Mouse (Mus musculus) granulocyte monocyte progenitor cell, adult 5-6 weeks (primary cell): ENCODE measurements at regions not wholly inside any gene's neighbourhood (a gene's known extent, or its start where the extent isn't known, plus 50 kb on each side); places are given as distances from the start of the nearest gene placed in this dataset.
A peak's percentile ranks its signal among the peaks of the same experiment; 100 is the strongest.

Source experiments
- ATAC-seq: replicated peaks from 2 replicates; pipeline ENCODE4 v1.8.0; 2016; ENCODE audit warnings: mild to moderate bottlenecking, moderate TSS enrichment, inconsistent platforms; ENCODE audit not compliant: poor library complexity, severe bottlenecking

DNA sequence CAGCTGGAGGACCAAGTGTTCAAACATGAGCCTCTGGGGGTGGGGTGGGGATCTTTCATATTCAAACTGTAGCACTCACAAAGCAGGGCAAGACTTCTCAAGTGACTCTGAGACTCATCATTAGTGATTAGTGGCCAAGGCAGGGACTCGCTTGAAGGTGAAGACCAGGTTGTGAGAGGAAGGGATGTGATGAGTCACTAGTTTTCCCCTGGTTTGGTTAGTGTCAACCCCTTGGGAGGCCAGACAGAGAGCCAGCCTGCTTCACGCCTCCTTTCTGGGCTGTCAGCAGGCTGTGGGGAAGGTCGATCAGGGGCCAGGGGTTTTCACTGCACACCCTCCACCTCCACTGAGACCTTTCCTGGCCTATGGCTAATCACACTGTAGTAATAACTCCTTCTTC lies 65.2 kb downstream of the Slc30a10 start:
- ATAC-seq = no peak

DNA sequence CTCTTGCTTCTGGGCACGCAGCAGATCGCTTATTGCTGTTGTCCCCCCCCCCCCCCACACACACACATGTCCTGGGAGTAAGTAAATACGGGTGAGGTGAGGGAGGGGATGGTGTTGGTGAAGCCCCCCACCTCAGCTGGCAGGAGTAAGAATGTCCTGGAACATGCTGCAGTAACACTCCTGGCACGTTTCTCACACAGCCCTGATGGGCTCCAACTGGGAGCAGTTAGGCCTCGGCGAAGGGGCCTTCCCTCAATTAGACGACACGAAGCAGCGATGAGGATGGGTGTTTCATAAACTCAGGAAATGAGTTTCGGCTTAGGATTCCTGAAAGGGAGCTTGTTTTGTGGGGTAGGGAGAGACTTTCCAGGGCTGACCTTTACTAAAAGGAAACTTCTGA lies 69.4 kb downstream of the Slc30a10 start:
- no peak for ATAC-seq

GRCm38 (mm10) chr1:185533471-185533870 lies 78.8 kb downstream of the Slc30a10 start:
- ATAC-seq = no peak

- no peak for ATAC-seq
These were observed 79.5 kb downstream of the Slc30a10 start for GRCm38 (mm10) chr1:185534129-185534528.

DNA sequence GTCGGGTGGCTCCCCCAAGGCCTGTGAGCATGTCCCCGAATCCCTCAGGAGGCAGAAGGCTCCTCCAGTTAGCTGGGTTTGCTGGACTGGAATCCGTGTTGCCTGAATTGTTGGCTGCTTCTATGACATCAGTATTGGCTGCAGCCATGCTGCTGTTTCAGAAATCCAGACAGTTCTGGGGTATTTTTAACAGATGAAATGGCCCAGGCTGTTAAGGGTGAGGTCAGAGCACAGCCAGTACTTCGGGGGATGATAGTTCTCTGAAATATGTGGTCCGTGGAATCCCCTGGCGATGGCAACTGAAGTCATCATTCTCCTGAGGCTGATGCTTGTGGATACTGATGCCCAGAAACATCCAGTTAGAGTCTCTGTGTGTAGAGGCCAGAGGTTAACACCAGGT lies 80.7 kb downstream of the Slc30a10 start:
- no peak for ATAC-seq

DNA sequence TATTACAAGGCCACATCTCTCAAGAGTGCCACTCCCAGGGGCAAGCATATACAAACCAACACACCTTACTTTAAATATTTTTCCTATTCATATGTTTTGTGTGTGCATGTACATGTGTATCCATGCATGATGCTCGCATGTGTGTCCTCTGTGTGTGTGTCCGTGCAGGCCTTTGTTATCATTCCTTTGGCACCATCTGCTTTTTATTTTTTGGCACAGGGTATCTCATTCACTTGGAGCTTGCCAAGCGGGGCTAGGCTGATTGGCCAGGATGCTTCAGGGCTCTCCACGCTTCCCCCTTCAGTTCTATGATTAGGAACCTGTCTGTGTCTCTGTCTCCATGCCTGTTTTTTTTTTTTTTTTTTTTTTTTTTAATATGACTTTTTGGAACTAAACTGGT lies 82.6 kb downstream of the Slc30a10 start:
- ATAC-seq = no peak

- no peak for ATAC-seq
These were observed 84.8 kb downstream of the Slc30a10 start for GRCm38 (mm10) chr1:185539458-185539857.

DNA sequence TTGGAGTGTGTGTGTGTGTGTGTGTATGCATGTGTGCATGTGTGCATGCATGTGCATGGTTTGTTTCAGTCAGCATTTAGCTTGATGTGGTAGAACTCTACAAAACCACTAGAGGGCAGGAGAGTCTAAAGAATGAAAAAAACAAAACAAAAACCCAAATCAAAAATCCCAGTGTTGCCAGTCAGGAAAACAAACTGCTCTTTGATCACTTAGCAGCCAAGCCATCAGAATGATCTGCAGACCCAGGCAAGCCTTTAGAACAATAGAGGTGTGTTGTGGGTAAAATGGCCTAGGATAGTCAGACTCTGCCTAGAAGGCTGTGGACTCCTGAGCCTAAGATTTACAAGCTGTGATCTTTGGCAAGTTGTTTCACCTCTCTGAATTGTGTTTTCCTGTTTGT lies 91.7 kb downstream of the Slc30a10 start:
- ATAC-seq = peak; percentile 27; the same call in 1 of the 2 replicates

GRCm38 (mm10) chr1:185572761-185573530 lies 118.3 kb downstream of the Slc30a10 start:
- ATAC-seq = no peak

DNA sequence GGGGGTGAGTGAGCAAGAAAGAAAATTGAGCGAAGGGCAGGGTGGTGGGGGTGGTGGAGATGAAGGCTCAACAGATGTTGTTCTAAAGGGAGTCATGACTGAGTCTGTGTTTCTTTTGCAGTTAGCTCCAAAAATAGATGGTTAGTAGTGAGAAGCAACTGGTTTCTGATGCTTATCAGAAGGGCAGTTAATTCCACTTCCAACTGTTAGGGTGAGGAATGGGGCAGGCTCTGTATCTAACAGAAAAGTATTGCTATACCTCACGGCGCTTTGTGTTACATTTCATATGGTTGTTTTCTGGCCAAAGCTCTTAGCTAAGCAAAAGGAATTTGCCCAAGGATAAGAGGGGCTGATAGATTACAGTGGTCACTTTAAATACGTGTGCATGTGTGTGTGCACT lies 120.3 kb downstream of the Slc30a10 start:
- ATAC-seq = no peak

- ATAC-seq = no peak
These were observed 125.2 kb downstream of the Slc30a10 start for GRCm38 (mm10) chr1:185579824-185580223.

- no peak for ATAC-seq
These were observed 130.7 kb downstream of the Slc30a10 start for GRCm38 (mm10) chr1:185585191-185585870.

- ATAC-seq = no peak
These were observed 133.2 kb downstream of the Slc30a10 start for GRCm38 (mm10) chr1:185587671-185588347.

GRCm38 (mm10) chr1:185588348-185588719 lies 133.7 kb downstream of the Slc30a10 start:
- ATAC-seq = no peak

- ATAC-seq = no peak
These were observed 142.2 kb downstream of the Slc30a10 start for GRCm38 (mm10) chr1:185596815-185597214.

GRCm38 (mm10) chr1:185598514-185598913 lies 143.9 kb downstream of the Slc30a10 start:
- ATAC-seq = no peak

DNA sequence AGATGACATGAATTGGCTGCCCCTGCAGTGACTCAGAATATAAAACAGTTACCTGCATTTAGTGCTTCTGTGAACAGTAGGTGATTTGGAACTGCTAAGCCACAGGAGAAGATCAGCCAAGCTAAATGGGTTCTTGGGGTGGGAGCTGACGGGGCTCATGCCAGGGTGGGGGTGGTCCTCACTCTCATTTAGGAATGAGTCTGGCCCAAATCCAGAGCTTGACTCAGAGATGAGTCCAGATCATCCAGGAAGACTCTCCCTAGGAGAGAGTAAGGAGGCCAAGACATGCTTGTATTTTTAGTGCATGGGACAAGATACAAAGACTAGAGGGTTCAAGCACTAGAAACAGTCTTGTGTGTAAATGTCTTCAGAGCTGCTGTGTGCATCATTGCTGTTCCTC lies 146.5 kb downstream of the Slc30a10 start:
- ATAC-seq = no peak

DNA sequence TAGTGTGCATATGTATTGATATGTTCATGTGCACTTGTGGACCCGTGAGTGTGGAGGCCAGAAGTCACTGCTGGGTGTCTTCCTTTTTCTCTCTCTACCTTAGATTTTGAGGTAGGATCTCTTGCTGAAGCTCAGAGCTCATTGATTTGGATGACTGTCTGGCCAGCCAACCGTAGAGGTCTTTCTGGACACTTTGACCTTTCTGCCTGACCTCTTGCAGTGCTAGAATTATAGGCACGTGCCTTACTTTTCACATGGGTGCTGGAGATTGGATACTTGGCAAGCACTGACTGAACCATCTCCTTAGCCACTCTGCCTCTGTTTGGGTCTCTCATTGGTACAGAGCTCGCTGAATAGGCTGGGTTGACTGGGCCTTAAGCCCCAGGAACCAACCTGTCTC lies 151.3 kb downstream of the Slc30a10 start:
- no peak for ATAC-seq

DNA sequence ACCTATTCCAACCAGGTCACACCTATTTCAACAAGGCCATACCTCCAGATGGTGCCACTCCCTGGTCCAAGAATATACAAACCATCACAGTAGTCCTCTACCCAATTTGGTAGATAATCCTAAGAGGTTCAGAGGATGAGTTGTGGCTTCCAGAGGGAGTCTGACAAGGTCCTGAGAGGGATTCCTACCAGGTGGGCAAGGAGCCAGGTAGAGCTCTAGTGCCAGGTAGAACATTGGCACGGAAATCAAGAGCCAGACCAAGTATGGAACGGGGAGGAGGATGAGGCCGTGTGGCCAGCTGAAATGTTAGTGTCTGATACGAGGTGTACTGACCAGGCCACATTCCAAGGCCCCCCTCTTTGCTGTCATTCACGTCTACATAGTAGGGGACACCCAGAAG lies 153.0 kb downstream of the Slc30a10 start:
- ATAC-seq = no peak

DNA sequence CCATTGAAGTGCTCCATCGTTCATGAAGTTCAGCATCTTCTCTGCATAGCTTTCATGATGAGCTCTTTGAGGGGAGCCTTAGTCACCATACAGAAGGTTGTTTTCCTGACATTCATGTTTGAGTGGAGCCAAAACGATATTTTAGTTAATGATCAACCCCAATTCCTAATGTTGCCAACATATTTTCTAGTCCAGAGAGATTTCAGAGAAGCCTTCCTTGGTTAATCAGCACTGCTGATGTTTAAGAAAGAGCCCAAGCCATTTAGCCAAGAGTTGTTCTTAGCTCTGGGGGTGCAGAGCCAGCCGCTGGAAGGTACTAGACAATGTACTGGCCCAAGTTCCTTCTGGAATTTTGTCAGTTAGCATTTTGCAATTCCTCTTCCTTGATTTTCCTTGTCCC lies 153.8 kb downstream of the Slc30a10 start:
- ATAC-seq = no peak

DNA sequence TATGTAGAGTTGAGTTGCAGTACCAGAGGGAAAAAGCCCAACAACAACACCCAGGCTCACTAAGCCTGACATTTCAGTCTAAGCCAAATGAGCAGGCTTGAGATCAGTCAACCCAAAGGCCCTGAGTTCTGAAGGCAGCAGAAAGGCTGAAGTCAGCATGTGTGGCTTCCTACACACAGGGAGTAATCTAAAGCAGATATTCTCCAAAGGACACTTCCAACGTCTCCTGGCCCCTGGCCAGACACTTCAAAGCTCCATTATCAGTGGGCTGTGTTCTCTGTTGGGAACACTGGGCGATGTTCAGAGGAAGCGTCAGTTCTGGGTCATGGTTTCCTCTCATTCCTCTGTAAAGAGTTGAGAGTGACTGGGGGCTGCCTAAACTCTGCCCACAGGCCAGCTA lies 155.9 kb downstream of the Slc30a10 start:
- no peak for ATAC-seq
